Mouse (Mus musculus): ENCODE results near the gene Tyr. TPM values are rescaled to one million over a fixed set of nuclear protein-coding genes. Genes with fewer than 3 reads are reported as not detected.

Tyr gene
- under 1 TPM; 0.17 to 0.26 TPM for total RNA-seq (2021)
- long read RNA-seq, experiment 1, result 0 reads
- long read RNA-seq, experiment 2, result 0 reads

GRCm38 (mm10) chr7:87493412-87493811, at the start of gene Tyr:
Gene Tyr (minus strand): TSS chr7:87493512.
- DNase-seq (ENCODE audit: low spot score in 2 of 2), result no peak

DNA sequence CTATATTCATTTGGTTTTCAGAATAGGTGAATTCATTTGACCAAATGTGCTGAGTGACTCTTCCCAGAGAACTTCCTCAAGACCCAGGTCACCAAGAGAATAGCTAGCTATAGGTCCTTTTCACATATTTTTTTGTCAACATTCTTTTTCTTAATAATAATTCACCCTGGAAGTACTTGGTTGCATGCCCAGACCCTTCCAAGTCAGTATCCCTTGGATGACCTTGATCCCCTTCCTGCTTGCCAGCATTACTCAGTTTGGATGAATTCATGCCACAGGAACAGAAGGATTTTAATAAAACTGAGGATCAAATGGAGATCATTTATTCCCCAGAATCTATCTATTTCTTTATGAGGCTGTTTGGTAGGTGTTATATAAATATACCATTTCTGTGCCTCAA, 45.7 kb upstream of the Tyr start:
- DNase-seq (ENCODE audit: low spot score in 2 of 2), result no peak

DNA sequence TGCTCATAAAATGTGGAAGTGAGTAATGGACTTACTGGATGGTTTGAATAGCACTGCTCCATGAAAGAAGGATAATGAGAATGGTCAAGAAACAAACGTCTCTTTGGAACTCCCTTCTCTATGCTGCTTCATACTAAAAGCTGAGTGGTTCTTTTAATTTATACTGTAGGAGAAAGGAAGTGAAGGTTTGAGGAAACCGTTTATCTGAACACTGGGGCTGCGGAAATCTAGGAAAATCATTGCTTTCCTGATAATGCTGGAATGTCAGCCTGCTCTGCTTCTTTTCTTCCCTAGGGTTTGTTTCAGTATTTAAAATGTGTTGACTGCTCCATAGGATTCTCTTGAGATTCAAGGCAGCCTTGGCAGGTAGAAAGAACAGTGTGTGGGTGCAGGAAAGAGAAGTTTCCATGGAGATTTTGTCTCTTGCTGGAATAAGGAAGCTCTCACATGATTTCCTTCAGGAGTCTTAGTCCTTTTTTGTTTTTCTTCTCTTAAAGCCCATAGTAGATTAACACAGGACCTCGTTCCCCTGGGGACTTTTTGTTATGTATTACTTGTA, 891 bp upstream of the Tyr start:
- DNase-seq (ENCODE audit: low spot score in 2 of 2), result no peak

GRCm38 (mm10) chr7:87488024-87488423, 5.3 kb downstream of the Tyr start:
- no peak for DNase-seq (ENCODE audit: low spot score in 2 of 2)

DNA sequence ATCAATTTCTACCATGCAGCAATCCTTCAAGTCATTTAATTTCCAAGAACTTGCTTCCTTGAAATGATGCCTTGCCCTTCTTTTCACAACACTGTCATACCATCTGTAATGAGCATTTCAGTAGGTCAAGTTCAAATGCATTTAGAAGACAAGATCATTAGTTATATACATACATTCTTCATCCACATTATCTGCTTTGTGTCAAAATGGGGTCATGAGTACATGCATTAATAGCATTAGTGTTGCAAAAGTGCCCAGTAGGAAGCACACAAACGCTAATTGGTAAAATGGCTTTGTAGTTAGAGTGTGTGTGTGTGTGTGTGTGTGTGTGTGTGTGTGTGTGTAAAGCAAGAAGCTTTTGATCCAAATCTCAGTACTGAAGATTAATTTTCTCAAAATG, 80.0 kb downstream of the Tyr start:
- DNase-seq (ENCODE audit: low spot score in 2 of 2), result no peak

GRCm38 (mm10) chr7:87411373-87411772, 81.9 kb downstream of the Tyr start:
- DNase-seq (ENCODE audit: low spot score in 2 of 2), result peak in 1 of 2 experiments; percentile 7

GRCm38 (mm10) chr7:87397023-87397422, 96.3 kb downstream of the Tyr start:
- DNase-seq (ENCODE audit: low spot score in 2 of 2), result no peak

DNA sequence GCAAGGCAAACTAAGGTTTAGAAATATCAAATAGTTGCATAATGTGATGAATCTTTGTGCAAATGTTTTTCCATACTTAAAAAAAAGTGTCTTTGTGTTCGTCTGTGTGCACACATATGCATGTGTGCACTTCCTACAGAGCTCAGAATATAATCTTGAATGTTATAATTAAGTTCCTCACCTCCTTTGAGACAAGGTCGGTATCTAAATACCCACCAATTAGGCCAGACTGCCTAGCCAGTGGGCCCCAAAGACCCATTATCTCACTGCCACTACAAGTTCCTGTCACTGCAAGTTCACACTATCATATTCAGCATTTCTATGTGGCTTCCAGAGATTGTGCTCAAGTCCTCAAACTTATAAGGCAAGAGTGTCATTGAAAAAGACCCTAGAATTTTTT, 118.4 kb downstream of the Tyr start:
- DNase-seq (ENCODE audit: low spot score in 2 of 2), result no peak

Other genes starting within 250 kb of the Tyr start
- 1 to 10 TPM; 4.2 to 5.2 TPM for gene Nox4, start 247.4 kb downstream of the Tyr start, total RNA-seq (2021)
- not detected for gene Grm5, start 90.7 kb upstream of the Tyr start, total RNA-seq (2021)

Measured in gastrocnemius, postnatal 4 days (tissue).